Mouse (Mus musculus) lung, postnatal 0 days (tissue): ENCODE measurements around the gene Gm14326. TPM values are rescaled to one million over a fixed set of nuclear protein-coding genes. Genes with fewer than 3 reads are reported as not detected.
A peak's percentile ranks its signal among the peaks of the same experiment; 100 is the strongest.
"Not testable (repeated sequence)": the region's sequence is repeated elsewhere in the genome, so short reads cannot be mapped to it uniquely, and the experiment has no call there.

Source experiments
- ATAC-seq: fragments of 200-750 bp; cut with Nextera tagmentation; 2 replicates; pipeline ENCODE4 v1.8.0; 2017; ENCODE audit warnings: moderate library complexity
- DNase-seq: peaks from one replicate; pipeline ENCODE4 v3.0.0-alpha.2; 2016; ENCODE audit warnings: low spot score
- H3K27ac ChIP-seq: fragments of 300-500 bp; sonication (generic); 2 replicates; pipeline ENCODE4 v1.5.1; 2014; ENCODE audit warnings: antibody characterized with exemption, mild to moderate bottlenecking, low read length, mixed read lengths
- H3K27me3 ChIP-seq: fragments of 300-500 bp; sonication (generic); replicated peaks from 2 replicates; pipeline ENCODE4 v1.6.1; 2014; ENCODE audit warnings: low read length, mixed read lengths; ENCODE audit not compliant: insufficient read depth
- H3K36me3 ChIP-seq: fragments of 300-500 bp; sonication (generic); 2 replicates; pipeline ENCODE4 v1.6.1; 2014; ENCODE audit warnings: low read length, mixed read lengths; ENCODE audit not compliant: insufficient read depth
- H3K4me1 ChIP-seq: fragments of 300-500 bp; sonication (generic); 2 replicates; pipeline ENCODE4 v1.6.1; 2014; ENCODE audit warnings: antibody characterized with exemption, low read depth, low read length, mixed read lengths; ENCODE audit not compliant: insufficient read depth
- H3K4me2 ChIP-seq: fragments of 300-500 bp; sonication (generic); replicated peaks from 2 replicates; pipeline ENCODE4 v1.6.1; 2014; ENCODE audit warnings: low read depth, mild to moderate bottlenecking, low read length, moderate library complexity, mixed read lengths
- H3K4me3 ChIP-seq: fragments of 300-500 bp; sonication (generic); 2 replicates; pipeline ENCODE4 v1.5.1; 2014; ENCODE audit warnings: low read depth, low read length
- H3K9ac ChIP-seq: fragments of 300-500 bp; sonication (generic); replicated peaks from 2 replicates; pipeline ENCODE4 v1.6.1; 2014; ENCODE audit warnings: low read depth, mild to moderate bottlenecking
- H3K9me3 ChIP-seq: fragments of 300-500 bp; sonication (generic); 2 replicates; pipeline ENCODE4 v1.6.1; 2016; ENCODE audit warnings: low read length, mixed read lengths
- WGBS: fragments of 180-500 bp; shearing (Covaris S2); extraction: QIAGEN DNeasy Blood & Tissue Kit; methylation state at CpG from one replicate; pipeline ENCODE4 v1.1.7; 2014; 5-methylcytosine and 5-hydroxymethylcytosine counted together
- polyA plus RNA-seq: library from polyadenylated mRNA; unstranded; fragments of >200 nt; fragmentation: Nextera tagmentation; extraction: Ambion mirVana; gene quantifications from 2 replicates; pipeline ENCODE4 v1.2.1, GENCODE M21; 2015

Gene Gm14326
- 15.4 and 16.2 TPM in 2 replicates for polyA plus RNA-seq

- H3K9me3 ChIP-seq, H3K27ac ChIP-seq, H3K4me1 ChIP-seq, H3K27me3 ChIP-seq, H3K9ac ChIP-seq, ATAC-seq, H3K36me3 ChIP-seq: not testable (repeated sequence)
- peak within 1 kb of the TSS; percentile 40; the same call in 1 of the 2 replicates for H3K4me2 ChIP-seq
- DNase-seq = peak; percentile 17
- 5% methylated on average over 3 of the region's 7 CpGs for WGBS
- H3K4me3 ChIP-seq = peak within 1 kb of the TSS; percentile 31
Observed at GRCm38 (mm10) chr2:177957145-177957544, at the start of gene Gm14326. Gm14326 (minus strand) TSS chr2:177957297.

- DNase-seq, H3K9me3 ChIP-seq, H3K4me3 ChIP-seq, H3K9ac ChIP-seq, ATAC-seq, H3K4me1 ChIP-seq, H3K27me3 ChIP-seq, H3K36me3 ChIP-seq, H3K27ac ChIP-seq, H3K4me2 ChIP-seq: not testable (repeated sequence)
- 62% methylated on average over 7 of the region's 7 CpGs for WGBS
Observed at GRCm38 (mm10) chr2:177974814-177975213, 17.7 kb upstream of the Gm14326 start.

- peak overlapping the region; percentile 31 for H3K4me3 ChIP-seq
- not testable (repeated sequence) for H3K9ac ChIP-seq, H3K27me3 ChIP-seq, H3K36me3 ChIP-seq, ATAC-seq, H3K9me3 ChIP-seq, H3K27ac ChIP-seq, DNase-seq, H3K4me1 ChIP-seq
- H3K4me2 ChIP-seq = peak overlapping the region; percentile 40; the same call in 1 of the 2 replicates
- WGBS = 4% methylated on average over 17 of the region's 18 CpGs
Observed at GRCm38 (mm10) chr2:177956734-177957133, 363 bp downstream of the Gm14326 start.

- H3K9ac ChIP-seq, ATAC-seq, DNase-seq, H3K4me2 ChIP-seq, H3K36me3 ChIP-seq, H3K4me3 ChIP-seq, H3K27me3 ChIP-seq, H3K4me1 ChIP-seq, H3K9me3 ChIP-seq, H3K27ac ChIP-seq: not testable (repeated sequence)
- WGBS = 62% methylated on average over 4 of the region's 5 CpGs
Observed at GRCm38 (mm10) chr2:177925563-177926103, 31.5 kb downstream of the Gm14326 start, which contains the start of gene Zfp972. Zfp972 (minus strand) TSS chr2:177925613.

- H3K9ac ChIP-seq, H3K27ac ChIP-seq, H3K36me3 ChIP-seq, ATAC-seq, H3K4me3 ChIP-seq, DNase-seq, H3K27me3 ChIP-seq, H3K9me3 ChIP-seq, H3K4me1 ChIP-seq, H3K4me2 ChIP-seq: not testable (repeated sequence)
- WGBS = 67% methylated on average over 3 of the region's 12 CpGs
Observed at GRCm38 (mm10) chr2:177903276-177903675, 53.8 kb downstream of the Gm14326 start.

GRCm38 (mm10) chr2:177898171-177898570 is 58.9 kb downstream of the Gm14326 start:
- H3K27ac ChIP-seq = not testable (repeated sequence)
- WGBS = 79% methylated on average over 2 of the region's 3 CpGs

GRCm38 (mm10) chr2:177897046-177897578 is 60.0 kb downstream of the Gm14326 start, which contains the start of gene Gm14327:
Gm14327 (plus strand) TSS chr2:177897096.
- H3K9me3 ChIP-seq, DNase-seq, H3K27me3 ChIP-seq, H3K9ac ChIP-seq, H3K36me3 ChIP-seq, ATAC-seq, H3K27ac ChIP-seq, H3K4me3 ChIP-seq, H3K4me1 ChIP-seq, H3K4me2 ChIP-seq: not testable (repeated sequence)
- WGBS = 29% methylated on average over 6 of the region's 13 CpGs

More at GRCm38 (mm10) chr2:177898171-177898570, 58.9 kb downstream of the Gm14326 start:
- ATAC-seq, H3K9ac ChIP-seq, H3K9me3 ChIP-seq, H3K4me2 ChIP-seq, H3K27me3 ChIP-seq, H3K4me3 ChIP-seq, H3K4me1 ChIP-seq, DNase-seq, H3K36me3 ChIP-seq: not testable (repeated sequence)

GRCm38 (mm10) chr2:177887743-177888142 is 69.4 kb downstream of the Gm14326 start:
- not testable (repeated sequence) for H3K27me3 ChIP-seq, H3K9ac ChIP-seq, H3K4me1 ChIP-seq, H3K27ac ChIP-seq, ATAC-seq, H3K36me3 ChIP-seq, H3K4me3 ChIP-seq, H3K4me2 ChIP-seq, DNase-seq, H3K9me3 ChIP-seq
- 89% methylated on average over 10 of the region's 14 CpGs for WGBS
